Mouse (Mus musculus): ENCODE measurements at regions not wholly inside any gene's neighbourhood (a gene's known extent, or its start where the extent isn't known, plus 50 kb on each side); places are given as distances from the start of the nearest gene placed in this dataset.
A peak's percentile ranks its signal among the peaks of the same experiment; 100 is the strongest.

DNA sequence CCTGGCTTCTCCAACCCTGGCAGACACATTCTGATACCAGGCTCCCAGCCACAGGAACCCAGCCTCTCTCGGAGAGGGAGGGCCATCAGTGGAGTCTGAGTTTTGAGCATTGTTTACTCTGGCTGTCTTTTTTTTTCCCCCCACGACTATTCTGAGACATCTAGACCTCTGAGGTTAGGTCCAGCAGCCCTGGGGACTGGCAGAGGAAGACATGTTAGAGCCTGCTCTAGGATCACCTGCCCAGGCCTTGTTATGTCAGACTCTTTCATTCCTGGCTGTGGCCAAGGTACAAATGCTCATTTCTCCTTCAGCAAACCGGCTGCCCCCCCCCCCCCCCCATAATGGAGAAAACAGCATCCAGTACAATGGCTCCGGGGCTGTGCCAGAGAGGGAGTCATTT is 291.4 kb downstream of the CK137956 start:
- WGBS = 30% methylated on average over 4 of the region's 4 CpGs
- Histone ChIP-seq H3K27me3 (no peaks in the 10 kb centered on the region), H3K9me3 (no peaks in the 10 kb centered on the region), H3K4me3 (no peak overlapping the region), H3K36me3 (no peaks in the 10 kb centered on the region), H3K9ac (no peak overlapping the region), H3K4me2 (no peak overlapping the region), H3K4me1 (replicated peaks) (peaks cover 19% of the 10 kb centered on the region), H3K27ac (no peak overlapping the region)
- ATAC-seq (ENCODE audit: low FRiP score) = no peak

- Histone ChIP-seq H3K27me3 (no peaks in the 10 kb centered on the region), H3K4me3 (no peak overlapping the region), H3K9me3 (no peaks in the 10 kb centered on the region), H3K36me3 (no peaks in the 10 kb centered on the region), H3K9ac (no peak overlapping the region), H3K4me2 (no peak overlapping the region), H3K4me1 (replicated peaks) (peaks cover 19% of the 10 kb centered on the region), H3K27ac (no peak overlapping the region)
- no peak for ATAC-seq (ENCODE audit: low FRiP score)
- 60% methylated on average over 5 of the region's 5 CpGs for whole genome bisulfite sequencing
Observed at GRCm38 (mm10) chr4:127678437-127678836, 292.3 kb downstream of the CK137956 start.

GRCm38 (mm10) chr4:127675745-127676315 is 294.9 kb downstream of the CK137956 start:
- WGBS = 24% methylated on average over 16 of the region's 16 CpGs
- ATAC-seq (ENCODE audit: low FRiP score) = no peak
- H3K9ac ChIP-seq = no peak overlapping the region

GRCm38 (mm10) chr4:127659950-127660349 is 302.0 kb upstream of the Gjb5 start:
- 93% methylated on average over 1 of the region's 1 CpGs for WGBS
- Histone ChIP-seq H3K36me3 (no peaks in the 10 kb centered on the region), H3K4me2 (no peak overlapping the region), H3K27me3 (no peaks in the 10 kb centered on the region), H3K27ac (no peak overlapping the region), H3K9ac (no peak overlapping the region), H3K9me3 (no peaks in the 10 kb centered on the region), H3K4me1 (replicated peaks) (no peaks in the 10 kb centered on the region; the same call in 1 of the 2 replicates), H3K4me3 (no peak overlapping the region)
- ATAC-seq (ENCODE audit: low FRiP score) = no peak

More at GRCm38 (mm10) chr4:127675745-127676315, 294.9 kb downstream of the CK137956 start:
- Histone ChIP-seq H3K36me3 (no peaks in the 10 kb centered on the region), H3K27ac (peak overlapping the region; percentile 75), H3K9me3 (no peaks in the 10 kb centered on the region), H3K27me3 (no peaks in the 10 kb centered on the region), H3K4me2 (peak overlapping the region; percentile 2; the same call in 1 of the 2 replicates), H3K4me3 (no peak overlapping the region), H3K4me1 (replicated peaks) (peaks cover 24% of the 10 kb centered on the region)

DNA sequence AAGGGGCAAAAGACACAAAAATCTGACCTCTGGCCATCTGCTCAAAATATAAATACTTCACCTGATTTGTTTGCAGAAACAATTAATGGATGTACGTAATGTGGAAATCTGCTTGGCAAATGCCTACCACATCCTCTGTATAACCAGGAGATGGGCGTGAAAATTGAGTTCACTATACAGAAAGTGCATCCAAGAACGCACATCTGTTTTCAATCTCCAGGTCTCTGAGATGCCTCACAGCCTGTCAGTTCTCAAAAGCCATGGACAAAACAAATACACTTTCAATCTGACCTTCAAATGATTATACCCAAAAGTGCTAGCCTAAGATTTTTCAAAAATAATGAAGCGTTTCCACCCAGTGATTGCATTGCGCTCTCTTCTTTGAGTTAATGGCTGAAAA is 293.6 kb upstream of the Gjb5 start:
- Histone ChIP-seq H3K27ac (no peak overlapping the region), H3K4me3 (no peak overlapping the region), H3K9me3 (no peaks in the 10 kb centered on the region), H3K4me2 (no peak overlapping the region), H3K9ac (no peak overlapping the region), H3K4me1 (replicated peaks) (peaks cover 6% of the 10 kb centered on the region), H3K36me3 (no peaks in the 10 kb centered on the region), H3K27me3 (no peaks in the 10 kb centered on the region)
- 76% methylated on average over 5 of the region's 5 CpGs for WGBS
- ATAC-seq (ENCODE audit: low FRiP score) = no peak

DNA sequence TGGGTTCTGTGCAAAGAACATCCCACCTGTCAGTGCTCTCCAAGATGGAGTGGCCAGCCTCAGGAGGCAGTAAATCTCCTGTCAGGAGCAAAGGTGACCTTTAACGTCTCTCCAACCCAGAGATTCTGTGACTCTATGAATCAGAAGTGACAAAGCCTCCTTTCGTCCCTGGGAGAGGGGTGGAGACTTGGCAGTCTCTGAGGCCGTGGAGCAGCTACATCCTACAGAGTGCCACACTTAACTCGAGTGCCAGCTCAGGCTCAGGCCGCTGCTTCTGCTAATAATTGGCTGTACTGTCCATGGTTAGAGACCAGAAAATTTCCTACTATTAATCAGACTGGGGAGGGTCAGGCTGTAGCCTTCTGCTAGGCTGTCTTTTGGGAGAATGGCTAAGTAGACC is 290.0 kb upstream of the Gjb5 start:
- Histone ChIP-seq H3K4me1 (replicated peaks) (peaks cover 6% of the 10 kb centered on the region), H3K4me3 (no peak overlapping the region), H3K9ac (no peak overlapping the region), H3K9me3 (no peaks in the 10 kb centered on the region), H3K4me2 (no peak overlapping the region), H3K27me3 (no peaks in the 10 kb centered on the region), H3K36me3 (no peaks in the 10 kb centered on the region), H3K27ac (no peak overlapping the region)
- WGBS = 53% methylated on average over 5 of the region's 5 CpGs
- ATAC-seq (ENCODE audit: low FRiP score) = no peak

DNA sequence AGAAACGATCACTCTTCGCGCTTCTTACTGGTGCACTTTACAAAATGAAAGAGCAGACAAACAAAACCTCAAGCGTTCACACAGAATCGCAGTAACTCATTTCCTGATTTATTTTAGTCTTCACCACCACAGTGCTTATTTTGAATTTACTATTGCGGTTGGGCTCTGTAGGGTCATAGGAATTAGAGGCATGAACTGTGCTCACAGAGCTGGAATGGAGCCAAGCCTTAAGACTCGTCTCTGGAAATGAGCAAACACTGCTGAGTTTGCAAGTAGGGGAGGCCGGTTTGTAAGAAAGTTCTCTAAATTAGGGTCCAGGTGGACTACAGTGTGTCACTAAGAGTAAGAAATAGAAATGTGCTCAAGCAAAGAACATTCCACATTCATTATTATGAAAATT is 289.2 kb upstream of the Gjb5 start:
- ATAC-seq (ENCODE audit: low FRiP score) = no peak
- Histone ChIP-seq H3K27ac (no peak overlapping the region), H3K9me3 (no peaks in the 10 kb centered on the region), H3K4me3 (no peak overlapping the region), H3K27me3 (no peaks in the 10 kb centered on the region), H3K36me3 (no peaks in the 10 kb centered on the region), H3K9ac (no peak overlapping the region), H3K4me1 (replicated peaks) (peaks cover 6% of the 10 kb centered on the region), H3K4me2 (no peak overlapping the region)
- WGBS = 72% methylated on average over 8 of the region's 8 CpGs

DNA sequence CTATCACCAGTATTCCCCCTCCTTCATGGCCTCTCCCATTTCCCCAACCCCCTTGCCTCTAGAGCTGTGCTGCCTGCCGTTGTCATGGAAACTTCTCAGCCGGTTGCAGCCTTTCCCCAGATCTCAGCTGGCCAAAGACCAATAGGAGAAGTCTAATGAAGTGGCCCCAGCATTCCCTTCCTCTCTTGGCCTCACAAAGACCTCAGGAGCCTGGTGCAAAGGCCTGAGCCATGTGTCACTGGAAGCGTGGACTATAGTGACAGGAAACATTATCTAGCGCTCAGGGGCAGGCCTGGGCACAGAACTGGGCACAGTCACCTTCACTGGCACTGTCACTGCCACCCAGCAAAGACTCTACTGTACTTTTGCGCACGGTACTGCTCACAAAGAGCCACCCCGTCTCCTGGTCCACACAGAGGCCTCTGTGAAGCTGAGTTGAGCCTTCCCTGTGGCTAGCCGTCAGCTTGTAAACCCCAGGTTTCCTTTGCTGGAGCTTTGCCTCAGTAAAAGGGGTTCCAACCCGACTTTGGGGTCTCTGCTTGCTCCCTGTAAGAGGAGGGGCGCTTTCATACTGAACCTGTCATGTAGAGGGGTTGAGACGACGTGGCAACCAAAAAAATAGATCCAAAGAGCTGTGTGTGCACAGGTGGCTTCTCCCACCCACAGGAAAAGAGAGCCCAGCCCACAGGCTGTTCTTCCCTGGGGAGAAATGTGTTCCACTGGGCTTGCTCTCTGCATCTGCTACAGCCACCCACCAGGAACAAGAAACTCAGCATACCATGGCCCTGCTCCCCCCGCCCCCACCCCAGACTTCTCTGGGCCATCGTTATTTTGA is 282.5 kb upstream of the Gjb5 start:
- H3K4me2 ChIP-seq = no peak overlapping the region
- H3K4me3 ChIP-seq = no peak overlapping the region
- H3K4me1 ChIP-seq (replicated peaks) = peaks cover 37% of the 10 kb centered on the region
- H3K36me3 ChIP-seq = no peaks in the 10 kb centered on the region
- ATAC-seq (ENCODE audit: low FRiP score) = peak; percentile 92
- H3K9me3 ChIP-seq = no peaks in the 10 kb centered on the region
- no peaks in the 10 kb centered on the region for H3K27me3 ChIP-seq
- WGBS = 40% methylated on average over 14 of the region's 14 CpGs
- H3K27ac ChIP-seq = peak overlapping the region; percentile 89
- H3K9ac ChIP-seq = no peak overlapping the region

GRCm38 (mm10) chr4:127639765-127640164 is 281.8 kb upstream of the Gjb5 start:
- Histone ChIP-seq H3K27ac (peak overlapping the region; percentile 89; the same call in 1 of the 2 replicates), H3K27me3 (no peaks in the 10 kb centered on the region), H3K36me3 (no peaks in the 10 kb centered on the region), H3K4me1 (replicated peaks) (peaks cover 37% of the 10 kb centered on the region), H3K4me3 (no peak overlapping the region), H3K4me2 (no peak overlapping the region), H3K9me3 (no peaks in the 10 kb centered on the region), H3K9ac (no peak overlapping the region)
- 0 out of 2 replicates have a peak, but pooled peaks have one; percentile 22 for ATAC-seq (ENCODE audit: low FRiP score)
- WGBS = 83% methylated on average over 3 of the region's 3 CpGs

- H3K27ac ChIP-seq = peak overlapping the region; percentile 25; the same call in 1 of the 2 replicates
- 0 out of 2 replicates have a peak overlapping the region, but pooled peaks have one; percentile 10 for H3K9ac ChIP-seq
- H3K4me1 ChIP-seq (replicated peaks) = peaks cover 37% of the 10 kb centered on the region
- no peak for ATAC-seq (ENCODE audit: low FRiP score)
- H3K4me3 ChIP-seq = no peak overlapping the region
- no peak overlapping the region for H3K4me2 ChIP-seq
- no peaks in the 10 kb centered on the region for H3K27me3 ChIP-seq
- H3K9me3 ChIP-seq = no peaks in the 10 kb centered on the region
- no peaks in the 10 kb centered on the region for H3K36me3 ChIP-seq
- WGBS = 32% methylated on average over 11 of the region's 11 CpGs
Observed at GRCm38 (mm10) chr4:127636934-127637333, 279.0 kb upstream of the Gjb5 start.

- no peak overlapping the region for H3K4me3 ChIP-seq
- H3K27me3 ChIP-seq = no peaks in the 10 kb centered on the region
- H3K36me3 ChIP-seq = no peaks in the 10 kb centered on the region
- no peak for ATAC-seq (ENCODE audit: low FRiP score)
- no peak overlapping the region for H3K9ac ChIP-seq
- WGBS = 84% methylated on average over 8 of the region's 8 CpGs
- H3K9me3 ChIP-seq = no peaks in the 10 kb centered on the region
- H3K4me1 ChIP-seq (replicated peaks) = peaks cover 22% of the 10 kb centered on the region
- H3K4me2 ChIP-seq = no peak overlapping the region
- no peak overlapping the region for H3K27ac ChIP-seq
Observed at GRCm38 (mm10) chr4:127635262-127635661, 277.3 kb upstream of the Gjb5 start.

GRCm38 (mm10) chr4:127619870-127620269 is 261.9 kb upstream of the Gjb5 start:
- Histone ChIP-seq H3K27ac (no peak overlapping the region), H3K9me3 (no peaks in the 10 kb centered on the region), H3K27me3 (no peaks in the 10 kb centered on the region), H3K4me1 (replicated peaks) (no peaks in the 10 kb centered on the region), H3K4me2 (no peak overlapping the region), H3K9ac (no peak overlapping the region), H3K4me3 (no peak overlapping the region), H3K36me3 (no peaks in the 10 kb centered on the region)
- 12% methylated on average over 14 of the region's 14 CpGs for WGBS
- no peak for ATAC-seq (ENCODE audit: low FRiP score)

DNA sequence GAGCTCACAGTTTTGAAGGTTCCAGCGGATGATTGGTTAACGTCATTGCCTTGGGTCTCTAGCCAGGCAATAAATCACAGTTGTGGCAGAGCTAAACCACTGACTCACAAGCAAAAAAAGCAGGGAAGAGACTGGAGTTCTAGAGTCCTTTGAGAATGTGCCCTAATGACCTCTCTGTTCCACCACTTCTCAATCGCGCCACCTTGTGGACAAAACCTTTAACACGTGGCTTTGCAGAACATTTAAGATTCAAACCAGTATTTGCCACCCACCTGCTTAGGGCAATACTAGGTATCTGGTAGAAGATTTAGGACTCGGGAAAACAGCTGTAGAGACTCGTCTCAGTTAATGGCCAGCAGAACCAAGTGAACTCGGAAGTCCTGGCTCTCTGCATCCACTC is 254.8 kb upstream of the Gjb5 start:
- WGBS = 59% methylated on average over 8 of the region's 8 CpGs
- ATAC-seq (ENCODE audit: low FRiP score) = no peak
- H3K4me2 ChIP-seq = no peak overlapping the region

More for the DNA sequence above, 254.8 kb upstream of the Gjb5 start:
- H3K4me3 ChIP-seq = no peak overlapping the region
- H3K27me3 ChIP-seq = no peaks in the 10 kb centered on the region
- H3K27ac ChIP-seq = no peak overlapping the region
- H3K9me3 ChIP-seq = no peaks in the 10 kb centered on the region
- no peaks in the 10 kb centered on the region for H3K36me3 ChIP-seq
- H3K4me1 ChIP-seq (replicated peaks) = no peaks in the 10 kb centered on the region
- H3K9ac ChIP-seq = no peak overlapping the region

Data from hindbrain, embryonic 13.5 days (tissue).